Mouse (Mus musculus) forebrain, embryonic 16.5 days (tissue): ENCODE results near the gene Parp6. TPM values are rescaled to one million over a fixed set of nuclear protein-coding genes. Genes with fewer than 3 reads are reported as not detected.

Source experiments
- ATAC-seq: fragments of 200-750 bp; cut with Nextera tagmentation; 2 replicates; pipeline ENCODE4 v1.8.0; 2017; ENCODE audit warnings: mild to moderate bottlenecking, moderate library complexity
- H3K27ac ChIP-seq: fragments of 300-500 bp; sonication (generic); 2 replicates; pipeline ENCODE4 v1.5.1; 2014; ENCODE audit warnings: low read length, control low read depth
- H3K27me3 ChIP-seq: fragments of 300-500 bp; sonication (generic); replicated peaks from 2 replicates; pipeline ENCODE4 v1.6.1; 2014; ENCODE audit warnings: low read length; ENCODE audit not compliant: control insufficient read depth, insufficient read depth
- H3K36me3 ChIP-seq: fragments of 300-500 bp; sonication (generic); 2 replicates; pipeline ENCODE4 v1.6.1; 2014; ENCODE audit not compliant: control insufficient read depth, insufficient read depth
- H3K4me1 ChIP-seq: fragments of 300-500 bp; sonication (generic); replicated peaks from 2 replicates; pipeline ENCODE4 v1.6.1; 2014; ENCODE audit warnings: low read length; ENCODE audit not compliant: control insufficient read depth, insufficient read depth
- H3K4me2 ChIP-seq: fragments of 300-500 bp; sonication (generic); 2 replicates; pipeline ENCODE4 v1.6.1; 2014; ENCODE audit warnings: mild to moderate bottlenecking, low read length, control low read depth
- H3K4me3 ChIP-seq: fragments of 300-500 bp; sonication (generic); replicated peaks from 2 replicates; pipeline ENCODE4 v1.5.1; 2014; ENCODE audit warnings: mild to moderate bottlenecking, low read length, control low read depth
- H3K9ac ChIP-seq: fragments of 300-500 bp; sonication (generic); replicated peaks from 2 replicates; pipeline ENCODE4 v1.6.1; 2014; ENCODE audit warnings: low read depth, low read length, control low read depth
- H3K9me3 ChIP-seq: fragments of 300-500 bp; sonication (generic); 2 replicates; pipeline ENCODE4 v1.6.1; 2016; ENCODE audit warnings: low read length; ENCODE audit not compliant: control insufficient read depth
- WGBS: fragments of 180-500 bp; shearing (Covaris S2); extraction: QIAGEN DNeasy Blood & Tissue Kit; methylation state at CpG from one replicate; pipeline ENCODE4 v1.1.7; 2014; 5-methylcytosine and 5-hydroxymethylcytosine counted together
- polyA plus RNA-seq: library from polyadenylated mRNA; unstranded; fragments of >200 nt; fragmentation: Nextera tagmentation; extraction: Ambion mirVana; gene quantifications from 2 replicates; pipeline ENCODE4 v1.2.1, GENCODE M21; 2015

The Parp6 gene
- polyA plus RNA-seq, 1 experiment from 2014 or later: 232 TPM

DNA sequence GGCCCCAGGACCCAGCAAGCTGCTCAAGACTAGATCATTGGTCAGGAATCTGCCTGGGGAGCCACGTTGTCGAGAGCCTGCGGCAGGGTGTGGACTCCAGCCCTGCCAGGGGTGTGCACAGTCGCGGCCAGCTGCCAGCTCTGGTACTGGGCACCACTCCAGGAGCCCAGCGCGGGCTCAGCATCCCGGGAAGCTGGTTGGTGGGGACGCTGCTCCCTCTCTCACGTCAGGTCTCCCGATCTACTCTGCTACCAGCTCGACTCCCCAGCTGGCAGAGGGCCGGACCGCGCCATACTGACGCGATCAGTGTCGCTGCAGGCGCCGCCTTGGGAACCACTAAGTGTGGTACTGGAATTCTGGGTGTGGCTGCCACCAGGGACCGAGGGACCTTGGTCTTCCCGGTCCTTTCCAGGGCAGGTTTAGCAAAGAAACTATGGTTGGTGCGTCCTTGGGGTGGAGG lies 74.6 kb downstream of the Parp6 start:
- peak; percentile 94 for ATAC-seq
- H3K27me3 ChIP-seq: no peaks in the 10 kb centered on the region
- H3K27ac ChIP-seq: peak overlapping the region; percentile 68
- H3K9ac ChIP-seq: peak overlapping the region; percentile 47
- H3K4me2 ChIP-seq: peak overlapping the region; percentile 60
- H3K4me1 ChIP-seq: peaks cover 15% of the 10 kb centered on the region
- no peaks in the 10 kb centered on the region for H3K36me3 ChIP-seq
- H3K9me3 ChIP-seq: no peaks in the 10 kb centered on the region
- 4% methylated on average over 23 of the region's 23 CpGs for WGBS
- peak overlapping the region; percentile 38 for H3K4me3 ChIP-seq

DNA sequence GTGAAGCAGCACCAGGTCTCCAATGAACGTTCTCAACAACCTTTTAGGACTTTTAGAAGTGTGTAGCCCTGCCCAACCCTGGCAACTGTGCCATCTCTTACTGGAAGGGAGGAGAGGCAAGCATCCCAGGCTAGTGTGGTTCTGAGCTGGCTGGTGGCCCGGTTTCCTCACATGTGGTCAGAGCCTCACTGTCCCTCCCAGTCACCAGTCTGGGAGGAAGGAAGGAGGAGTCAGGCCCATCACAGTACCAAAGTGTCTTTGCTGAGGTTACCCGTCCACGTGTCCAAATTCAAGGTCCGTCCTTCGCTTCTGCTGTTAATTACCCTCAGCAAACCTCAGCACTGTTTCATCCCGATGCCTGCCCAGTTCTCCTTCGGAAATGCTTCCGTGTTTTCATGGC lies 75.1 kb downstream of the Parp6 start:
- Histone ChIP-seq H3K36me3 (no peaks in the 10 kb centered on the region), H3K27ac (peak overlapping the region; percentile 68), H3K9me3 (no peaks in the 10 kb centered on the region), H3K4me1 (peaks cover 15% of the 10 kb centered on the region), H3K4me3 (peak overlapping the region; percentile 38), H3K4me2 (peak overlapping the region; percentile 60), H3K9ac (peak overlapping the region; percentile 47), H3K27me3 (no peaks in the 10 kb centered on the region)
- ATAC-seq: peak; percentile 72
- WGBS: 21% methylated on average over 9 of the region's 9 CpGs

DNA sequence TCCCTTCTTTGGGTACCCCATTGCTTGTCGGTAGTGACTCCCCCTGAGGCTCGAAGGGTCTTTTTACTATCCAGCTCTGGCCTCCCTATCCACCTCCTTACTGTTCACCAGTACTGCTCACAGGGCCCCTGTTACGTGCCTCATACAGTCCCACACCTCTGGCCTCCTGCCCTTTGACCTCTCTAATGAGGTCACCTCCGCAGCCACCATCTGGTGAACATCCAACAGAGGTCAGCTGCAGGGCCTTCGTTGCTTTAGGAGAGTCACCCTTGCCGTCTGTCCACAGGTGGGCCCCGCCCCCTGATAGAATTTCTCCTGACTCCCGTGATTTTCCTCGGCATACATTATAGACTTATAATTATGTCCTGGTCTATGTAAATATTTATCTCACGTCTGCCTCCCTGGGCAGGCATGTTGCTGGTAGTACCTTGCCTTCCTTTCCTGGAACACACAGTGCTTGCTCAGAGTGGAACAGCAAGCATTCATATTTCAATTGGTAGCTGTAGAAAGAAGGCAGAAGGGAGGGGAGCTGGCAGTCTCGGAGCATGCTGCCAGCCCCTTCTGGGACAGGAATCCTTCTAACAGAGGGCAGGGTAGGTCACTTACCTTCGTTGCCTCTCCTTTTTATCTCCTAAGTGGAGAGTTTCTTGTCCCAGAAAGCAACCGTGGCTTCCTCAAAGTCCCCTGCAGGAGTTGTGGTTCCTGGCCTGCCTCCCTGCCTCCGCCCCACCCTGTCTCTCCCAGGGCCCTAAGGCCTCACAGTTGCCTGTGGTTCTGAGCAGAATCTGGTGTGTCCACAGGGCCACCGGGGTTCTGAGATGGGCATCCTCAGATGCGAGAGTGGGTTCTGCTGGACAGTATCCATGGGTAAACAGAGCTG lies 77.7 kb downstream of the Parp6 start:
- Histone ChIP-seq H3K4me2 (no peak overlapping the region), H3K4me1 (peaks cover 15% of the 10 kb centered on the region), H3K27ac (no peak overlapping the region), H3K36me3 (no peaks in the 10 kb centered on the region), H3K9me3 (no peaks in the 10 kb centered on the region), H3K27me3 (no peaks in the 10 kb centered on the region), H3K4me3 (no peak overlapping the region), H3K9ac (no peak overlapping the region)
- ATAC-seq: no peak
- 66% methylated on average over 16 of the region's 16 CpGs for WGBS

DNA sequence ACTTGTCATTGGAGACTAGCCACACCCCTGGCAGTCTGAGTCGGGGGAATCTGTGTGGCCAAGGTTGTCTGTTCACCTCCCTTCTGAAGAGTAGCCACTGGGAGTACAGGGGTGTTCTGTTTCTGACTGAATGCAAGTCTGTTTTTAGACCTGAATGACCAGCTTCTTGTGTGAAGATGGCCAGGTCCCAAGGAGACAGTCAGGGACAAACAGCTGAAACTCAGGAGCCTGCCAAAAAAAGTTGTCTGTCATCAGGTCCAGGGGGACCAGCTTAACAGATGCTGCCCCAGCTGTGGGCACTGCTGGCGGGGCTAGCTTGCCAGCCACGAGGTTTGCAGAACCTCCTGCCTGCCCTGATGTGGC lies 78.3 kb downstream of the Parp6 start:
- H3K9me3 ChIP-seq: no peaks in the 10 kb centered on the region
- peaks cover 15% of the 10 kb centered on the region for H3K4me1 ChIP-seq
- no peak for ATAC-seq
- H3K4me3 ChIP-seq: no peak overlapping the region
- H3K36me3 ChIP-seq: no peaks in the 10 kb centered on the region
- H3K27ac ChIP-seq: no peak overlapping the region
- H3K4me2 ChIP-seq: no peak overlapping the region
- no peak overlapping the region for H3K9ac ChIP-seq
- H3K27me3 ChIP-seq: no peaks in the 10 kb centered on the region
- WGBS: 55% methylated on average over 3 of the region's 3 CpGs

DNA sequence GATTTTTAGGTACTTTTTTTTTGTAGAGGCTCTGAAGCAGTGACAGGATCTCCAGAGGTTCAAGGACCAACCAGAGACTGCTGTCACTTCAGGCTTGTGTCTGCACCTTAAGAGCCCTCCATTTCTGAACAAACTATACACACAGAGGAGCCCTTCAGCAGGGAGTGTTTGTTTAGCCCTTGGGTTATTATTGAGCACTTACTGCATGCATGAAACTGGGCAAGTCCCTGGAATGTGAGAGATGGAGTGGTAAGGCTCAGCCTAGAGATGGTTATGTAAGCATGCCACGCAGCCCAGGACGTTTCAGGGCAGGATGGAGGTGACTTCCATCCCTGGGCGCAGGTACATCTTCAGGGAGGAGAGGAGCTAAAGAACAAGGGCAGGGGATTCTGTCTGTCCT lies 79.3 kb downstream of the Parp6 start:
- peaks cover 15% of the 10 kb centered on the region for H3K4me1 ChIP-seq
- H3K27me3 ChIP-seq: no peaks in the 10 kb centered on the region
- H3K4me3 ChIP-seq: no peak overlapping the region
- no peak overlapping the region for H3K4me2 ChIP-seq
- no peak for ATAC-seq
- no peak overlapping the region for H3K27ac ChIP-seq
- no peaks in the 10 kb centered on the region for H3K9me3 ChIP-seq
- H3K9ac ChIP-seq: no peak overlapping the region
- H3K36me3 ChIP-seq: no peaks in the 10 kb centered on the region
- WGBS: 84% methylated on average over 3 of the region's 3 CpGs

Other genes starting within 250 kb of the Parp6 start
- gene Arih1, start 130.7 kb upstream of the Parp6 start, polyA plus RNA-seq: 15.6 and 21.2 TPM in 2 replicates
- 51.3 and 55.7 TPM in 2 replicates for gene Hexa, start 77.7 kb upstream of the Parp6 start, polyA plus RNA-seq
- 0.45 and 0.58 TPM in 2 replicates for gene Tmem202, start 77.4 kb upstream of the Parp6 start, polyA plus RNA-seq
- 29.5 and 42.0 TPM in 2 replicates for gene Celf6, start 39.4 kb upstream of the Parp6 start, polyA plus RNA-seq
- 1,186 and 1,222 TPM in 2 replicates for gene Pkm, start 39.1 kb downstream of the Parp6 start, polyA plus RNA-seq
- gene Gramd2, start 62.9 kb downstream of the Parp6 start, polyA plus RNA-seq: 3.7 and 5.4 TPM in 2 replicates
- gene Senp8, start 133.4 kb downstream of the Parp6 start, polyA plus RNA-seq: 10.2 and 11.7 TPM in 2 replicates
- gene Myo9a, start 133.6 kb downstream of the Parp6 start, polyA plus RNA-seq: 26.8 and 27.2 TPM in 2 replicates